Mouse (Mus musculus): ENCODE results near the gene 9530053A07Rik.

9530053A07Rik gene

GRCm38 (mm10) chr7:28175358-28175757, 46.1 kb downstream of the 9530053A07Rik start:
- no peak for DNase-seq

GRCm38 (mm10) chr7:28179228-28179627, 50.0 kb downstream of the 9530053A07Rik start, which contains the start of gene Dyrk1b:
Gene Dyrk1b (plus strand): TSS chr7:28179469.
- DNase-seq: peak; percentile 99

GRCm38 (mm10) chr7:28179741-28180377, 50.6 kb downstream of the 9530053A07Rik start:
- DNase-seq: peak; percentile 93

- DNase-seq: no peak
Observed at GRCm38 (mm10) chr7:28180890-28181289, 51.6 kb downstream of the 9530053A07Rik start.

GRCm38 (mm10) chr7:28181376-28181775, 52.1 kb downstream of the 9530053A07Rik start:
- no peak for DNase-seq

- no peak for DNase-seq
Observed at GRCm38 (mm10) chr7:28182320-28182719, 53.1 kb downstream of the 9530053A07Rik start.

- DNase-seq: no peak
Observed at GRCm38 (mm10) chr7:28185884-28186283, 56.6 kb downstream of the 9530053A07Rik start.

GRCm38 (mm10) chr7:28186631-28187030, 57.4 kb downstream of the 9530053A07Rik start:
- DNase-seq: no peak

GRCm38 (mm10) chr7:28191489-28191888, 62.2 kb downstream of the 9530053A07Rik start:
- no peak for DNase-seq

- DNase-seq: no peak
Observed at GRCm38 (mm10) chr7:28191903-28192302, 62.6 kb downstream of the 9530053A07Rik start.

GRCm38 (mm10) chr7:28195414-28196098, 66.3 kb downstream of the 9530053A07Rik start:
- no peak for DNase-seq

- no peak for DNase-seq
Observed at GRCm38 (mm10) chr7:28196528-28196927, 67.3 kb downstream of the 9530053A07Rik start.

- DNase-seq: no peak
Observed at GRCm38 (mm10) chr7:28199054-28199453, 69.8 kb downstream of the 9530053A07Rik start.

GRCm38 (mm10) chr7:28203207-28204108, 74.2 kb downstream of the 9530053A07Rik start:
- DNase-seq: no peak

GRCm38 (mm10) chr7:28206044-28206600, 76.9 kb downstream of the 9530053A07Rik start:
- peak; percentile 16 for DNase-seq

GRCm38 (mm10) chr7:28208396-28208987, 79.2 kb downstream of the 9530053A07Rik start:
- no peak for DNase-seq

- peak; percentile 73 for DNase-seq
Observed at GRCm38 (mm10) chr7:28208988-28209508, 79.8 kb downstream of the 9530053A07Rik start.

- DNase-seq: no peak
Observed at GRCm38 (mm10) chr7:28210731-28211130, 81.5 kb downstream of the 9530053A07Rik start.

- peak; percentile 79 for DNase-seq
Observed at GRCm38 (mm10) chr7:28214142-28214541, 84.9 kb downstream of the 9530053A07Rik start.

Data from lung, postnatal 14 days (tissue).